Mouse (Mus musculus) thymus, postnatal 25 days (tissue): ENCODE measurements around the gene Tmem91.
A peak's percentile ranks its signal among the peaks of the same experiment; 100 is the strongest.

Experiments
- DNase-seq: peaks from one replicate; pipeline ENCODE4 v3.0.0; 2022

The Tmem91 gene

GRCm38 (mm10) chr7:25694104-25694503 is 19.1 kb upstream of the Tmem91 start:
- DNase-seq = no peak

- no peak for DNase-seq
Measured at GRCm38 (mm10) chr7:25690051-25690450, 15.1 kb upstream of the Tmem91 start.

- DNase-seq = no peak
Measured at GRCm38 (mm10) chr7:25689603-25690021, 14.6 kb upstream of the Tmem91 start.

GRCm38 (mm10) chr7:25688810-25689586 is 14.0 kb upstream of the Tmem91 start:
- peak; percentile 81 for DNase-seq

GRCm38 (mm10) chr7:25687811-25688401 is 12.9 kb upstream of the Tmem91 start:
- peak; percentile 84 for DNase-seq

- DNase-seq = peak; percentile 92
Measured at GRCm38 (mm10) chr7:25686680-25687531, 11.9 kb upstream of the Tmem91 start, which contains the start of gene Tgfb1. Tgfb1 (plus strand) TSS chr7:25687002.

- no peak for DNase-seq
Measured at GRCm38 (mm10) chr7:25685926-25686470, 11.0 kb upstream of the Tmem91 start.

GRCm38 (mm10) chr7:25684659-25685058 is 9.7 kb upstream of the Tmem91 start:
- no peak for DNase-seq

- DNase-seq = peak; percentile 71
Measured at GRCm38 (mm10) chr7:25683474-25684180, 8.7 kb upstream of the Tmem91 start.

GRCm38 (mm10) chr7:25681341-25682231 is 6.6 kb upstream of the Tmem91 start:
- DNase-seq = peak; percentile 70

- DNase-seq = peak; percentile 98
Measured at GRCm38 (mm10) chr7:25680514-25681258, 5.7 kb upstream of the Tmem91 start, which contains the start of gene B9d2. B9d2 (plus strand) TSS chr7:25680780.

GRCm38 (mm10) chr7:25679971-25680370 is 5.0 kb upstream of the Tmem91 start:
- DNase-seq = no peak

GRCm38 (mm10) chr7:25677013-25677412 is 2.0 kb upstream of the Tmem91 start:
- no peak for DNase-seq

- DNase-seq = no peak
Measured at GRCm38 (mm10) chr7:25676085-25676781, 1.3 kb upstream of the Tmem91 start.

GRCm38 (mm10) chr7:25675405-25675804 is 439 bp upstream of the Tmem91 start:
- DNase-seq = no peak

- DNase-seq = no peak
Measured at GRCm38 (mm10) chr7:25674297-25674696, 669 bp downstream of the Tmem91 start.

GRCm38 (mm10) chr7:25672442-25672841 is 2.5 kb downstream of the Tmem91 start:
- DNase-seq = no peak

GRCm38 (mm10) chr7:25671686-25672085 is 3.3 kb downstream of the Tmem91 start:
- no peak for DNase-seq

- no peak for DNase-seq
Measured at GRCm38 (mm10) chr7:25670096-25670495, 4.9 kb downstream of the Tmem91 start.

GRCm38 (mm10) chr7:25669631-25670030 is 5.3 kb downstream of the Tmem91 start:
- DNase-seq = no peak
